Mouse (Mus musculus) lung, postnatal 36 days (tissue): ENCODE measurements around the gene Rrp9.

Experiments used
- DNase-seq: peaks from one replicate; pipeline ENCODE4 v3.0.0; 2022; ENCODE audit warnings: mixed read lengths

Rrp9 gene

DNA sequence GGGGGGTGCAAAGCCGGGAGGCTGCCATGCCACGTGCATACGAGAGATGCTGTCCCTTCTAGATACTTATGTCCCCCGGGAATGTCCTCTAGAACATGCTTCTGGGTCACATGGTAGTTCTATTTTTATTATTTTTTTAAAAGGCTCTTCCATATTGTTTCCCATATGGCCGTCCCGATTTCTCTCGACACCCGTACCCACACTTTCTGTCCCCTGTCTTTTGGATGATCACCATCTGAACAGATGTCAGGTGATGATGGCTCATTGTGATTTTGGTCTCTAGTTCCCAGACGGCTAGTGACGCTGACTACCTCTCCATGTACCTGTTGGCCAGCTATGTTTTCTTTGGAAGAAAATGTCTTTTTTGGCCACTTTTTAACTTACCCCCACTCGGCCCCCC is 59.2 kb downstream of the Rrp9 start:
- no peak for DNase-seq
